In genomic region chr10:61675935-61676334, GRCm38 (mm10) we compare ENCODE assay signal across 26 mouse cellular contexts. TPM values are rescaled to one million over a fixed set of nuclear protein-coding genes. Genes with fewer than 3 reads are reported as not detected.
DNase-seq lines count a peak whose midpoint lies in the region; ATAC-seq and TF ChIP-seq lines count a peak whose summit lies in the region.
"Had no signal": no experiment of that assay in that cellular context is flagged by ENCODE, and none has a peak within 500 bp of the region (broad histone marks: within the 10 kb centered on the region; RNA-seq: fewer than 3 reads in every experiment).

No protein-coding gene starts in this region.

- 68% methylated on average over 3 of the region's 3 CpGs for WGBS in kidney, adult 2 months
- 55% methylated on average over 3 of the region's 3 CpGs for WGBS in liver, embryonic 11.5 days
- WGBS in forebrain, embryonic 13.5 days = 80% methylated on average over 3 of the region's 3 CpGs

- no peaks in the 10 kb centered on the region for H3K4me1 ChIP-seq in kidney, adult 2 months (ENCODE audit: control insufficient read depth, insufficient read depth, low read length)
- peaks cover 6% of the 10 kb centered on the region for H3K4me1 ChIP-seq in liver, embryonic 11.5 days (replicated peaks; ENCODE audit: control insufficient read depth, insufficient read depth, low read length)
- H3K4me1 ChIP-seq in forebrain, embryonic 13.5 days = peaks cover 6% of the 10 kb centered on the region

- H3K36me3 ChIP-seq in kidney, adult 2 months (ENCODE audit: control insufficient read depth, insufficient read depth, low read length) = no peaks in the 10 kb centered on the region
- H3K36me3 ChIP-seq in liver, embryonic 11.5 days (ENCODE audit: control insufficient read depth, insufficient read depth, low read length) = peaks cover 18% of the 10 kb centered on the region
- peaks cover 48% of the 10 kb centered on the region for H3K36me3 ChIP-seq in forebrain, embryonic 13.5 days (ENCODE audit: poor library complexity, severe bottlenecking)

- peak; percentile 29 for DNase-seq in kidney, adult 2 months
- no peak for DNase-seq in kidney, postnatal 36 days
- DNase-seq in liver, embryonic 11.5 days (ENCODE audit: low spot score) = no peak
- no peak for DNase-seq in urinary bladder, postnatal 10 days (ENCODE audit: low spot score)
- DNase-seq in urinary bladder, postnatal 14 days (ENCODE audit: low spot score) = no peak
- DNase-seq: adrenal gland, adult 2 months; cerebellum, adult 9-11 months; gastrocnemius, adult 2 months; heart, postnatal 14 days; kidney, adult 8-10 months; kidney, postnatal 14 days; layer of hippocampus, adult 9-11 months; lung, adult 2 months; lung, postnatal 36 days; spleen, adult 18-20 months had no signal

- TF ChIP-seq POLR2A in kidney, adult 2 months (IDR thresholded peaks at IDR 0.05; ENCODE audit: low read depth, low read length) = no peak

- ATAC-seq in activated CD4-positive, CD25-positive, alpha-beta regulatory T cell, adult 4 months = peak; percentile 9
- ATAC-seq in liver, embryonic 11.5 days (replicated peaks; ENCODE audit: low FRiP score) = peak; percentile 60
- ATAC-seq in megakaryocyte-erythroid progenitor cell, adult 5-6 weeks (replicated peaks; ENCODE audit: low FRiP score, low TSS enrichment, poor library complexity, severe bottlenecking) = peak; percentile 11; the same call in 1 of the 2 replicates
- no peak for ATAC-seq in forebrain, embryonic 13.5 days
- ATAC-seq: inflammation-experienced regulatory T-cells, adult 6 months had no signal

- H3K4me3 ChIP-seq in kidney, adult 2 months (ENCODE audit: insufficient read depth, low read depth, low read length) = no peak overlapping the region
- H3K4me3 ChIP-seq in liver, embryonic 11.5 days (ENCODE audit: low read depth, low read length) = no peak overlapping the region
- H3K4me3 ChIP-seq in forebrain, embryonic 13.5 days = no peak overlapping the region
- H3K4me3 ChIP-seq: embryonic facial prominence, embryonic 15.5 days; gastrocnemius, adult 2 months; heart, embryonic 12.5 days; hindbrain, embryonic 12.5 days; left cerebral cortex, adult 2 months; limb, embryonic 10.5 days; midbrain, embryonic 12.5 days; neural tube, embryonic 12.5 days had no signal

- no peaks in the 10 kb centered on the region for H3K9me3 ChIP-seq in liver, embryonic 11.5 days (ENCODE audit: control insufficient read depth, low read length)
- H3K9me3 ChIP-seq in forebrain, embryonic 13.5 days (replicated peaks) = no peaks in the 10 kb centered on the region
- H3K9me3 ChIP-seq: embryonic facial prominence, embryonic 15.5 days; heart, embryonic 12.5 days; hindbrain, embryonic 12.5 days; limb, embryonic 10.5 days; midbrain, embryonic 12.5 days; neural tube, embryonic 12.5 days had no signal

- H3K27ac ChIP-seq in kidney, adult 2 months (ENCODE audit: insufficient read depth, low read depth, low read length) = no peak overlapping the region
- H3K27ac ChIP-seq in liver, embryonic 11.5 days (ENCODE audit: low read depth, low read length) = peak overlapping the region; percentile 25
- no peak overlapping the region for H3K27ac ChIP-seq in forebrain, embryonic 13.5 days
- H3K27ac ChIP-seq: embryonic facial prominence, embryonic 15.5 days; gastrocnemius, adult 2 months; hindbrain, embryonic 12.5 days; left cerebral cortex, adult 2 months; limb, embryonic 10.5 days; midbrain, embryonic 12.5 days; neural tube, embryonic 12.5 days had no signal

- H3K9ac ChIP-seq in liver, embryonic 11.5 days (ENCODE audit: low read depth, low read length) = no peak overlapping the region
- no peak overlapping the region for H3K9ac ChIP-seq in forebrain, embryonic 13.5 days
- H3K9ac ChIP-seq: embryonic facial prominence, embryonic 15.5 days; heart, embryonic 12.5 days; hindbrain, embryonic 12.5 days; midbrain, embryonic 12.5 days; neural tube, embryonic 12.5 days had no signal

- H3K4me2 ChIP-seq in liver, embryonic 11.5 days = 0 out of 2 replicates have a peak overlapping the region, but pooled peaks have one; percentile 31
- no peak overlapping the region for H3K4me2 ChIP-seq in forebrain, embryonic 13.5 days
- H3K4me2 ChIP-seq: embryonic facial prominence, embryonic 15.5 days; heart, embryonic 12.5 days; hindbrain, embryonic 12.5 days; midbrain, embryonic 12.5 days; neural tube, embryonic 12.5 days had no signal

- H3K27me3 ChIP-seq in kidney, adult 2 months (replicated peaks; ENCODE audit: control insufficient read depth, insufficient read depth, low read length) = no peaks in the 10 kb centered on the region
- H3K27me3 ChIP-seq in liver, embryonic 11.5 days (replicated peaks; ENCODE audit: control insufficient read depth, insufficient read depth, low read length) = no peaks in the 10 kb centered on the region
- H3K27me3 ChIP-seq in forebrain, embryonic 13.5 days = no peaks in the 10 kb centered on the region
- H3K27me3 ChIP-seq: embryonic facial prominence, embryonic 15.5 days; heart, embryonic 12.5 days; hindbrain, embryonic 12.5 days; midbrain, embryonic 12.5 days; neural tube, embryonic 12.5 days had no signal

- TF ChIP-seq CTCF in kidney, adult 2 months (conservative IDR thresholded peaks at IDR 0.05; ENCODE audit: insufficient read depth, insufficient read length, low read depth, low read length) = no peak

RNA-seq across cellular contexts. Expression of gene Sar1a, which starts 4.2 kb away (rescaled TPM):
- 64.3 and 67.7 TPM in 2 replicates for polyA plus RNA-seq in kidney, adult 2 months (2012; rRNA removed)
- polyA plus RNA-seq in activated CD4-positive, CD25-positive, alpha-beta regulatory T cell, adult 4 months (2017; shearing (Covaris generic)) = 100 to 1,000 TPM; 101 to 110 TPM
- polyA plus RNA-seq in liver, embryonic 11.5 days (2014; fragmentation: Nextera tagmentation; extraction: Ambion mirVana) = 166 and 177 TPM in 2 replicates
- total RNA-seq in megakaryocyte-erythroid progenitor cell, adult 5-6 weeks (2014; fragmentation: Nextera tagmentation) = 85.6 and 97.9 TPM in 2 replicates
- 108 and 119 TPM in 2 replicates for total RNA-seq in megakaryocyte-erythroid progenitor cell, adult 5-6 weeks (2017)
- 205 and 216 TPM in 2 replicates for polyA plus RNA-seq in forebrain, embryonic 13.5 days (2015; fragmentation: Nextera tagmentation; extraction: Ambion mirVana)

RNA-seq across cellular contexts. Expression of gene Tysnd1, which starts 19.4 kb away (rescaled TPM):
- polyA plus RNA-seq in kidney, adult 2 months (2012; rRNA removed) = 75.4 and 101 TPM in 2 replicates
- polyA plus RNA-seq in activated CD4-positive, CD25-positive, alpha-beta regulatory T cell, adult 4 months (2017; shearing (Covaris generic)) = 1 to 10 TPM; 2.9 to 3.7 TPM
- polyA plus RNA-seq in liver, embryonic 11.5 days (2014; fragmentation: Nextera tagmentation; extraction: Ambion mirVana) = 39.0 and 47.4 TPM in 2 replicates
- total RNA-seq in megakaryocyte-erythroid progenitor cell, adult 5-6 weeks (2014; fragmentation: Nextera tagmentation) = 22.8 and 31.8 TPM in 2 replicates
- total RNA-seq in megakaryocyte-erythroid progenitor cell, adult 5-6 weeks (2017) = 12.9 and 25.7 TPM in 2 replicates
- polyA plus RNA-seq in forebrain, embryonic 13.5 days (2015; fragmentation: Nextera tagmentation; extraction: Ambion mirVana) = 18.0 and 18.4 TPM in 2 replicates

RNA-seq across cellular contexts. Expression of gene Ppa1, which starts 27.6 kb away (rescaled TPM):
- 34.6 and 34.9 TPM in 2 replicates for polyA plus RNA-seq in kidney, adult 2 months (2012; rRNA removed)
- 10 to 100 TPM; 69.2 to 88.9 TPM for polyA plus RNA-seq in activated CD4-positive, CD25-positive, alpha-beta regulatory T cell, adult 4 months (2017; shearing (Covaris generic))
- 218 and 237 TPM in 2 replicates for polyA plus RNA-seq in liver, embryonic 11.5 days (2014; fragmentation: Nextera tagmentation; extraction: Ambion mirVana)
- 96.7 and 97.1 TPM in 2 replicates for total RNA-seq in megakaryocyte-erythroid progenitor cell, adult 5-6 weeks (2014; fragmentation: Nextera tagmentation)
- total RNA-seq in megakaryocyte-erythroid progenitor cell, adult 5-6 weeks (2017) = 183 and 211 TPM in 2 replicates
- polyA plus RNA-seq in forebrain, embryonic 13.5 days (2015; fragmentation: Nextera tagmentation; extraction: Ambion mirVana) = 285 and 287 TPM in 2 replicates

RNA-seq across cellular contexts. Expression of gene Aifm2, which starts 39.1 kb away (rescaled TPM):
- polyA plus RNA-seq in kidney, adult 2 months (2012; rRNA removed) = 27.7 and 29.0 TPM in 2 replicates
- 1 to 10 TPM; 1.9 to 3.1 TPM for polyA plus RNA-seq in activated CD4-positive, CD25-positive, alpha-beta regulatory T cell, adult 4 months (2017; shearing (Covaris generic))
- 9.1 and 9.3 TPM in 2 replicates for polyA plus RNA-seq in liver, embryonic 11.5 days (2014; fragmentation: Nextera tagmentation; extraction: Ambion mirVana)
- 2.3 and 2.4 TPM in 2 replicates for total RNA-seq in megakaryocyte-erythroid progenitor cell, adult 5-6 weeks (2014; fragmentation: Nextera tagmentation)
- 3.3 and 6.8 TPM in 2 replicates for total RNA-seq in megakaryocyte-erythroid progenitor cell, adult 5-6 weeks (2017)
- polyA plus RNA-seq in forebrain, embryonic 13.5 days (2015; fragmentation: Nextera tagmentation; extraction: Ambion mirVana) = 5.0 and 5.1 TPM in 2 replicates
